Mouse (Mus musculus) kidney, adult 2 months (tissue): Measurements from ENCODE around the gene Arel1. TPM values are rescaled to one million over a fixed set of nuclear protein-coding genes. Genes with fewer than 3 reads are reported as not detected.
A peak's percentile ranks its signal among the peaks of the same experiment; 100 is the strongest.

Experiments used
- DNase-seq: peaks from one replicate; pipeline ENCODE4 v3.0.0; 2021
- H3K27ac ChIP-seq: fragments of 200-500 bp; 2 replicates; pipeline ENCODE4 v1.5.1; 2012; ENCODE audit warnings: low read depth, low read length, control low read depth, inconsistent platforms; ENCODE audit not compliant: insufficient read depth
- H3K27me3 ChIP-seq: fragments of 200-500 bp; replicated peaks from 2 replicates; pipeline ENCODE4 v1.6.1; 2012; ENCODE audit warnings: mild to moderate bottlenecking, moderate library complexity, low read length, inconsistent platforms; ENCODE audit not compliant: control insufficient read depth, insufficient read depth
- H3K36me3 ChIP-seq: fragments of 200-500 bp; 2 replicates; pipeline ENCODE4 v1.6.1; 2012; ENCODE audit warnings: mild to moderate bottlenecking, moderate library complexity, low read length, inconsistent platforms; ENCODE audit not compliant: control insufficient read depth, insufficient read depth
- H3K4me1 ChIP-seq: fragments of 200-500 bp; 2 replicates; pipeline ENCODE4 v1.6.1; 2011; ENCODE audit warnings: low read length; ENCODE audit not compliant: control insufficient read depth, insufficient read depth
- H3K4me3 ChIP-seq: fragments of 200-500 bp; 2 replicates; pipeline ENCODE4 v1.5.1; 2011; ENCODE audit warnings: mild to moderate bottlenecking, low read depth, low read length, control low read depth; ENCODE audit not compliant: insufficient read depth
- CTCF ChIP-seq: fragments of 200-500 bp; conservative IDR thresholded peaks from 2 replicates; pipeline ENCODE4 v1.5.1; 2011; ENCODE audit warnings: low read depth, mild to moderate bottlenecking, control low read depth, low read length, moderate library complexity, mixed read lengths; ENCODE audit not compliant: insufficient read depth, insufficient read length
- POLR2A ChIP-seq: fragments of 200-500 bp; IDR thresholded peaks from one replicate; pipeline ENCODE4 v1.6.1; 2011; ENCODE audit warnings: low read depth, low read length, control low read depth
- WGBS: fragments of 180-500 bp; shearing (Covaris S2); methylation state at CpG from one replicate; pipeline ENCODE4 v1.1.7; 2018; 5-methylcytosine and 5-hydroxymethylcytosine counted together
- polyA plus RNA-seq: library from polyadenylated mRNA; depleted of rRNA; stranded (reverse); fragments of >200 nt; gene quantifications from 2 replicates; pipeline ENCODE4 v1.2.3, GENCODE M21; 2012

Gene Arel1
- polyA plus RNA-seq, 1 experiment: 20.7 TPM

DNA sequence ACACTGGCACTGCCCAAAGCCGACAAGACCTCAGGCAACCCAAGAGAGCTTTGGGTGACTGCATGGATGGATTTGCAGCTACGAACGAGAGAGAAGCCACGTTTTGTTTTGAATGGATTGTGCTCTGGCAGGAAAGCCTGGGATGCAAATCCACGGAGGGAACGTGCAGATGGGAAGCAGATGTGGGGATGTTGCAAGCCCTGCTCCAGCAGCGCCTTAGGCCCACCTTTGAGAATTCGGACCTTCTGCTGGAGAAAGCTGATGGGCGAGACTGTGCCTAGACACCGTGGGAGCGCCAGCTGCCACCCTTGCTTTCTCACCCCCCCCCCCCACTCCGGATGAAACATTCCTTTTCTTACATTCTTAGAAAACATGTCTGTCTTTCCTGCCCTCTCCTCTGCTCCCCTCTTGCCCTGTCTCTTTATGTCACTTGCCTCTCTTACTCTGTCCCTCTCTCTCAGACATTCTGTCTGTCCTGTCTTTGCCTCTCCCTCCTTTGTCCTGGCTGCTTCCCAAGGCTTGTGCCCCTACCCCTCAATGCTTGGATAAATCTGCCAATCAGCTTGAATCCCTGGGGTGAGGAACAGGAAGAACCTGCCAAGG is 63.6 kb downstream of the Arel1 start:
- no peak for DNase-seq
- H3K4me1 ChIP-seq: no peaks in the 10 kb centered on the region
- H3K36me3 ChIP-seq: no peaks in the 10 kb centered on the region
- WGBS: 79% methylated on average over 12 of the region's 12 CpGs
- H3K27ac ChIP-seq: no peak overlapping the region
- no peak overlapping the region for H3K4me3 ChIP-seq
- TF ChIP-seq CTCF (no peak), POLR2A (no peak)
- no peaks in the 10 kb centered on the region for H3K27me3 ChIP-seq

DNA sequence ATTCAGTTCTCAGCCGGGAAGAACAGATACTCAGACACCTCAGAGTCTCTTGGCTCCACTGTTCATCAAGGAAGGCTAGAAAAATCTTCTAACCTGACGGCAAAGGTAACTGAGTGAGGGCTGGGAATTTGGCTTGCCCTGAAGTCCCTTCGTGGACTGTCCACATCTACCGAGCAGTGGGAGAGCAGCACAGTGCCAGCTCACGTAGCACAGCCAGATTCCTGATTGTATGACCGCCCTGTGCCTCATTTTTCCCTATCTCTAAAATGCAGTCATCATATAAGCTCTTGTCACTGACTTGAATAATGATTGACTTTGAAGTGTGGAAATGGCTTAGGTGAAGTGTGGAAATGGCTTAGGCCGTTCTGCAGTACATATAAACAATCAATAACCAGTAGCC is 66.3 kb downstream of the Arel1 start:
- 80% methylated on average over 7 of the region's 7 CpGs for WGBS

DNA sequence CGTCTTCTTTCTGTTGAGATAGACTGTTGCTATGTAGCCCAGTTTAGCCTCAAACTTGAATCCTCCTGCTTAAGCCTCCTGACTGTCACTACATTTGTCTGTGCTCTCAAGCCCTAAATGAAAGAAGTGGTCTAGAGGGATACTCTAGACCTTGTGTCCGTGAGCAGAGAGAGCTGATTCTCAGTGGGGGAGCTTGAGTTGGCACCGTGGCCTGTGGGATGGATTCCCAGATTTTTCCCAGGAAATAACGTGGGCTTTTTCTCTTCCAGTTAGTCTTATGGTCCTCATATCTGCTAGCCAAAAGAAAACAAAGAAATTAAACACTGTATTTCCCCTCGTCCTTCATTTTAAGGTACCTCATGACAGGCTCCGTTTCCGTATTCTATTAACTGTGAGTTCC is 70.4 kb downstream of the Arel1 start:
- TF ChIP-seq CTCF (no peak), POLR2A (no peak)
- no peak for DNase-seq
- Histone ChIP-seq H3K27ac (no peak overlapping the region), H3K4me1 (no peaks in the 10 kb centered on the region), H3K27me3 (no peaks in the 10 kb centered on the region), H3K4me3 (no peak overlapping the region), H3K36me3 (no peaks in the 10 kb centered on the region)
- 74% methylated on average over 7 of the region's 7 CpGs for WGBS

More for the DNA sequence above, 66.3 kb downstream of the Arel1 start:
- TF ChIP-seq CTCF (no peak), POLR2A (no peak)
- Histone ChIP-seq H3K4me3 (no peak overlapping the region), H3K36me3 (no peaks in the 10 kb centered on the region), H3K4me1 (no peaks in the 10 kb centered on the region), H3K27ac (no peak overlapping the region), H3K27me3 (no peaks in the 10 kb centered on the region)
- DNase-seq: no peak

DNA sequence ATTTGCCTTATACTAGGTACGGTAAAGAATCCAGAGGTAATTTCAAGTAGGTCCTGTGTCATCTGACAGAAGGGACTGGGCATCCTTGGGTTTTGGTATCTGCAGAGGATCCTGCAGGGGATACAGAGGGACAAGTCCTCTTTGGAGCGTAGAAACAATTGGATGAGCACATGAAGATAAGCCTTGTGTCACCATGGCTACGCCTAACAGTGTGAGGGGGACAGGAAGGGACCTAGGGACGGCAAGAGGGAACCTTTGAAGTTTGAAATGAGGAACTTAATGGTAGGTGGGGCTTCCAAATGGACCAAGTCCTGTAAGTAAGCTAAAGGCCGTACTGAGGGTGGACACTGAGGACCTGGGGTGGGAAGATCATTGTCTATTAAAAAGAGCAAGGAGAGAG is 73.4 kb downstream of the Arel1 start:
- TF ChIP-seq POLR2A (no peak), CTCF (no peak)
- no peak overlapping the region for H3K27ac ChIP-seq
- H3K36me3 ChIP-seq: no peaks in the 10 kb centered on the region
- DNase-seq: no peak
- no peaks in the 10 kb centered on the region for H3K27me3 ChIP-seq
- no peak overlapping the region for H3K4me3 ChIP-seq
- WGBS: 70% methylated on average over 5 of the region's 5 CpGs
- no peaks in the 10 kb centered on the region for H3K4me1 ChIP-seq

DNA sequence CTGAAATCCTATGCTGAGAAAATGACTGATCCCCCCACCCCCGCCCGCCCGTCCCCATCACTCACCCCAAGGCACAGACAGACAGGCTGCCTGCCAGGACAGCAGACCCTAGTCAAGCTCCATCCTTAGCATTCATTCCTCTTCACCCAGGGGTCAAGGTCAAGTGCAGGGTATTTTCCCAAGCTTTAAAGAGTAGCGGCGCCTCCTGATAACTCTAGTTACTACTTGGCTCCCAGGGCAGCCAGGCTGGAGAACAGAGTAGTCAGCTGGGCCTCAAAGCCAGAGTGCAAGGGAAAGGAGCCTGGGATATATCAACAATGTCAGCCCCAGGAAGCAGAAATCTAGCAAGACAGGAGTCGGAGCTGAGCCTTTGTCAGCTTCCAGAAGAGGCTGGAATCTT is 74.5 kb downstream of the Arel1 start:
- DNase-seq: no peak
- H3K27me3 ChIP-seq: no peaks in the 10 kb centered on the region

DNA sequence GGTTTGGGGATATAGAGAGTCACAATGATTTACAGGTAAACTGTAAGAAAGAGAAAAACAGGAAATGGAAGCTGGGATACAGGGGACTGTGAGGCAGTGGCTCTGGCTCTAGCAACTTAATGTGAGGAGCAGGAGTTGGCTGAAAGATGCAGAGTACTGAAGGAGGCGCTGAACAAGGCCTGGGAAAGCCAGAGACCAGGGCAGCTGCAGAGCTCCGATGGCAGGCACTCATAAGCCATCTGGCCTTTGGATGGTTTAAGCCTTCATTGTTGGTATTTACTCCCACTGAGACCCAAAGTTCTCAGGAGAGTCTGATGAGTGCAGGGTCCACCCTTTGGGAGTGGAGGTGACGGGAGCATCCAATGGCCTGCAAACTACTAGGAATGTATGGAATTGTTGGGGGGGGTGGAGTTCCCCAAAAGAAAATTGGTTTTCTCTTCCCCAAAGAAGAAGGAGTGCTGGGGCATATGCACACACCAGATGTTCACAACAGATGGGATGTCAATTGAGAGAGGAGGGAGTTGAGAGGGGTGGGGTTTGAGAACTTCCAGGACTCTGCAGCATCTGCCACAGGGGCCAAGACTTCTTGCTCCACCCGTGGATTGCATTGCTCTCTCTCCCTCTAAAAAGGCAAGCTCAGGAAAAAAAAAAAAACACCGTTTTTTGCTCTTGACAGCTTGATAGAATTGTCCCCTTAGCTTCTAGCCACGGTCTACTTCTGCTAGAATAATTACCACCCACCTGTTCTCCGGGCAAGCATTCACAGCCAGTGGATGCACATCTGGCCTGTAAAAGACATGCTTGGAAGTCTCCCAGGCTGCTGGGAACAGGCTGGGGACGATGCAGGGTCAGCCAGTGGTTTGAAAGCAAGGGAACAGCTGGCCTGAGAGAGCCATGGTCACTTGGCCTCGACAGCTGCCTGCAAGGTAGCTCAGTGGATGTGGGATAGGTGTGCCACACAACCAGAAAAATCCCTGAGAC is 76.8 kb downstream of the Arel1 start:
- no peak for DNase-seq

More for the DNA sequence above, 74.5 kb downstream of the Arel1 start:
- TF ChIP-seq CTCF (no peak), POLR2A (no peak)
- Histone ChIP-seq H3K4me1 (no peaks in the 10 kb centered on the region), H3K36me3 (no peaks in the 10 kb centered on the region), H3K4me3 (no peak overlapping the region), H3K27ac (no peak overlapping the region)
- 80% methylated on average over 6 of the region's 6 CpGs for WGBS

DNA sequence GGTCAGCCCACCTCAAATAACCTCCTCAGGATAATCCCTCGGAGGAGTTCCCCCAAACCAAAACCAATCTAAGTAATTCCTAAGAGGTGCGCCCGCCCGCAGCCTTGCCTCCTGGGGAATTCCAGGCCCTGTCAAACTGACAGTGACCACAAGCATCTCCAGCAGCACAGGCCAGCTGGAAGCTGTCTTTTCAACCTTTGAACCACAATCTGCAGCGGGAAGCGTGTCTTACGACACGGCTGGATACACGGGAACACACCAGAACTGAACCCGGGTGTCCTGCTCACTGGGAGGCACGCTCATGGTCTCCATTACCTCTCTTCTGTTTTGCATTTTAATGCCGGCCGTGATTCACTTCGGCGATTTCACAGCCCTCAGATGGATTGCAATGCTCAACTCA is 80.4 kb downstream of the Arel1 start:
- Histone ChIP-seq H3K4me1 (no peaks in the 10 kb centered on the region), H3K27me3 (no peaks in the 10 kb centered on the region), H3K27ac (no peak overlapping the region), H3K36me3 (no peaks in the 10 kb centered on the region), H3K4me3 (no peak overlapping the region)
- WGBS: 34% methylated on average over 15 of the region's 15 CpGs
- peak; percentile 57 for DNase-seq
- no peak for TF ChIP-seq POLR2A
- TF ChIP-seq CTCF: no peak

More for the DNA sequence above, 76.8 kb downstream of the Arel1 start:
- Histone ChIP-seq H3K4me3 (no peak overlapping the region), H3K27me3 (no peaks in the 10 kb centered on the region), H3K36me3 (no peaks in the 10 kb centered on the region), H3K4me1 (no peaks in the 10 kb centered on the region), H3K27ac (no peak overlapping the region)
- TF ChIP-seq POLR2A (no peak), CTCF (no peak)
- WGBS: 47% methylated on average over 9 of the region's 9 CpGs
